Mouse (Mus musculus): ENCODE data around the gene Elavl1.

DNA sequence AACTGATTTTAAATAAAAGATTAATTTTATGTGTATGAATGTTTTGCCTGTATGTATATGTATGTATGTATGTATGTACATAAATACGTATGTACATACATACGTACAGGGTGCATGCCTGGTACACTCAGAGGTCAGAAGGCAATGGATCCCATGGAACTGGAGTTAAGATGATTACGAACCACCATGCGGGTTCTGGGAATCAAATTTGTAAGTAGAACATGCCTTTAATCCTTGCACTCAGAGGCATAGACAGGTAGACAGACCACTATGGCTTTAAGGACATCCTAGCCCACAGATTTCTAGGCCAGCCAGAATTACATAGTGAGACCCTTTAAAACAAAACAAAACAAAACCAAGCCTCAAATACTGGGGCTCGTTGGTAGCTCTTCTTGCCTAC, 7.1 kb downstream of the Elavl1 start:
- TF ChIP-seq CTCF (IDR thresholded peaks at IDR 0.05; ENCODE audit: extremely low read depth, insufficient read depth, low read length) (no peak), POLR2A (IDR thresholded peaks at IDR 0.05; ENCODE audit: extremely low read depth, insufficient read depth, low read length) (no peak)
